ENCODE assay signal across 29 mouse cellular contexts in genomic region chr1:82959870-82960385, GRCm38 (mm10). TPM values are rescaled to one million over a fixed set of nuclear protein-coding genes. Genes with fewer than 3 reads are reported as not detected.
DNase-seq lines count a peak whose midpoint lies in the region; ATAC-seq and TF ChIP-seq lines count a peak whose summit lies in the region.
"Had no signal": no experiment of that assay in that cellular context is flagged by ENCODE, and none has a peak within 500 bp of the region (broad histone marks: within the 10 kb centered on the region; RNA-seq: fewer than 3 reads in every experiment).

Gene Gm47955 (plus strand): TSS chr1:82960286.

- no peak within 1 kb of the TSS for H3K27ac ChIP-seq in intestine, postnatal 0 days (ENCODE audit: low read depth, low read length)
- no peak within 1 kb of the TSS for H3K27ac ChIP-seq in intestine, embryonic 16.5 days (ENCODE audit: low read length)
- no peak within 1 kb of the TSS for H3K27ac ChIP-seq in testis, adult 2 months (ENCODE audit: control insufficient read depth, insufficient read depth, low read depth, low read length)
- H3K27ac ChIP-seq: embryonic facial prominence, embryonic 10.5 days; forebrain, embryonic 13.5 days; heart, adult 2 months; hindbrain, embryonic 10.5 days; hindbrain, embryonic 14.5 days; intestine, embryonic 15.5 days had no signal

- no peak for TF ChIP-seq POLR2A in testis, adult 2 months (IDR thresholded peaks at IDR 0.05; ENCODE audit: control insufficient read depth, low read depth, low read length)

- no peak for ATAC-seq in intestine, postnatal 0 days
- ATAC-seq in intestine, embryonic 16.5 days, result no peak
- ATAC-seq: forebrain, embryonic 13.5 days; forebrain, postnatal 0 days; intestine, embryonic 15.5 days; Patski had no signal

- H3K4me1 ChIP-seq in intestine, postnatal 0 days (replicated peaks; ENCODE audit: control insufficient read depth, insufficient read depth, low read length), result no peaks in the 10 kb centered on the region
- no peaks in the 10 kb centered on the region for H3K4me1 ChIP-seq in intestine, embryonic 16.5 days (ENCODE audit: control insufficient read depth, insufficient read depth, low read length)
- H3K4me1 ChIP-seq in testis, adult 2 months (ENCODE audit: control insufficient read depth, insufficient read depth, low read length), result no peaks in the 10 kb centered on the region
- H3K4me1 ChIP-seq: embryonic facial prominence, embryonic 10.5 days; forebrain, embryonic 13.5 days; heart, embryonic 12.5 days; hindbrain, embryonic 10.5 days; intestine, embryonic 15.5 days had no signal

- no peak for DNase-seq in testis, postnatal 10 days (ENCODE audit: low spot score)
- DNase-seq in R1 (ENCODE audit: low read depth, low spot score), result peak; percentile 75
- peak; percentile 11 for DNase-seq in testis, postnatal 14 days (ENCODE audit: low spot score)
- DNase-seq in frontal cortex, postnatal 25 days (ENCODE audit: low spot score in 2 of 2), result no peak
- no peak for DNase-seq in heart, adult 18-20 months
- DNase-seq: adrenal gland, postnatal 14 days; cerebellum, adult 11-12 months; cerebellum, adult 9-10 months; cerebellum, postnatal 25 days; forebrain, postnatal 0 days; gastrocnemius, postnatal 10 days; heart, adult 2 months had no signal

- H3K9me3 ChIP-seq in intestine, postnatal 0 days (ENCODE audit: control insufficient read depth), result no peaks in the 10 kb centered on the region
- H3K9me3 ChIP-seq in intestine, embryonic 16.5 days (ENCODE audit: control insufficient read depth, low read length), result no peaks in the 10 kb centered on the region
- H3K9me3 ChIP-seq: embryonic facial prominence, embryonic 10.5 days; forebrain, embryonic 13.5 days; intestine, embryonic 15.5 days had no signal

- 81% methylated on average over 8 of the region's 11 CpGs for WGBS in intestine, postnatal 0 days
- WGBS in intestine, embryonic 16.5 days, result 82% methylated on average over 11 of the region's 11 CpGs

- H3K4me3 ChIP-seq in intestine, postnatal 0 days (ENCODE audit: low read depth, low read length), result no peak within 1 kb of the TSS
- H3K4me3 ChIP-seq in intestine, embryonic 16.5 days (ENCODE audit: low read length), result no peak within 1 kb of the TSS
- peak within 1 kb of the TSS; percentile 58 for H3K4me3 ChIP-seq in testis, adult 2 months (ENCODE audit: control insufficient read depth, low read depth, low read length)
- H3K4me3 ChIP-seq: embryonic facial prominence, embryonic 10.5 days; forebrain, embryonic 13.5 days; heart, adult 2 months; heart, embryonic 12.5 days; hindbrain, embryonic 10.5 days; intestine, embryonic 15.5 days had no signal

- H3K9ac ChIP-seq in intestine, postnatal 0 days (ENCODE audit: low read depth, low read length), result no peak within 1 kb of the TSS
- H3K9ac ChIP-seq in intestine, embryonic 16.5 days (ENCODE audit: low read depth, low read length), result no peak within 1 kb of the TSS
- H3K9ac ChIP-seq: forebrain, embryonic 13.5 days; forebrain, postnatal 0 days; heart, embryonic 12.5 days; hindbrain, embryonic 14.5 days; intestine, embryonic 15.5 days had no signal

- no peaks in the 10 kb centered on the region for H3K27me3 ChIP-seq in intestine, postnatal 0 days (replicated peaks; ENCODE audit: control insufficient read depth, insufficient read depth, low read length)
- no peaks in the 10 kb centered on the region for H3K27me3 ChIP-seq in intestine, embryonic 16.5 days (replicated peaks; ENCODE audit: control insufficient read depth, insufficient read depth, low read length)
- no peaks in the 10 kb centered on the region for H3K27me3 ChIP-seq in testis, adult 2 months (ENCODE audit: control insufficient read depth, insufficient read depth, low read length)
- H3K27me3 ChIP-seq: forebrain, embryonic 13.5 days; heart, embryonic 12.5 days; intestine, embryonic 15.5 days; Patski had no signal

- no peak within 1 kb of the TSS for H3K4me2 ChIP-seq in intestine, postnatal 0 days (replicated peaks; ENCODE audit: low read depth)
- H3K4me2 ChIP-seq in intestine, embryonic 16.5 days (ENCODE audit: low read depth, low read length), result no peak within 1 kb of the TSS
- H3K4me2 ChIP-seq: forebrain, embryonic 13.5 days; heart, embryonic 12.5 days; hindbrain, embryonic 14.5 days; intestine, embryonic 15.5 days had no signal

- H3K36me3 ChIP-seq in intestine, postnatal 0 days (ENCODE audit: control insufficient read depth, insufficient read depth), result no peaks in the 10 kb centered on the region
- no peaks in the 10 kb centered on the region for H3K36me3 ChIP-seq in intestine, embryonic 16.5 days (ENCODE audit: control insufficient read depth, insufficient read depth, low read length)
- H3K36me3 ChIP-seq in testis, adult 2 months (ENCODE audit: control insufficient read depth, insufficient read depth, low read length), result no peaks in the 10 kb centered on the region
- H3K36me3 ChIP-seq: embryonic facial prominence, embryonic 10.5 days; heart, embryonic 12.5 days; hindbrain, embryonic 10.5 days; intestine, embryonic 15.5 days had no signal

- TF ChIP-seq CTCF in intestine, postnatal 0 days (IDR thresholded peaks at IDR 0.05; ENCODE audit: low read depth), result 0 out of 2 replicates have a peak, but pooled peaks have one; percentile 2
- no peak for TF ChIP-seq CTCF in testis, adult 2 months (IDR thresholded peaks at IDR 0.05; ENCODE audit: control insufficient read depth, insufficient read depth, insufficient replicate concordance, low read depth, low read length)

RNA-seq across cellular contexts. Expression of gene Gm47955, which starts in this region (rescaled TPM):
- polyA plus RNA-seq in intestine, postnatal 0 days (2015; fragmentation: Nextera tagmentation; extraction: Ambion mirVana), result not detected in 2 replicates
- not detected in 2 replicates for polyA plus RNA-seq in intestine, embryonic 16.5 days (2015; fragmentation: Nextera tagmentation; extraction: Ambion mirVana)
- not detected in 2 replicates for polyA plus RNA-seq in testis, adult 2 months (2012; rRNA removed)
- not detected for total RNA-seq in heart, adult 18-20 months (2021)
- total RNA-seq: adrenal gland, adult 18-20 months; adrenal gland, postnatal 14 days; forebrain, postnatal 0 days; gastrocnemius, postnatal 10 days; gastrocnemius, postnatal 4 days; heart, adult 2 months; heart, postnatal 25 days had no signal
- polyA plus RNA-seq: C2C12; cortical plate, adult 2 months; embryonic facial prominence, embryonic 10.5 days; embryonic facial prominence, embryonic 14.5 days; forebrain, embryonic 13.5 days; forebrain, postnatal 0 days; heart, adult 2 months; heart, embryonic 12.5 days; heart, embryonic 16.5 days; hindbrain, embryonic 10.5 days; hindbrain, embryonic 14.5 days; intestine, embryonic 15.5 days; Patski had no signal

Comparison
In these comparisons a context has a peak if more than half of its experiments do, and no peak if none do; other contexts are left out.
1. DNase-seq: peak in R1 (single experiment) and testis, postnatal 14 days (single experiment); none in testis, postnatal 10 days (single experiment), frontal cortex, postnatal 25 days (0 of 2) and heart, adult 18-20 months (0 of 2).